Mouse (Mus musculus) C2C12 (cell line): ENCODE data around the gene Tpst2. TPM values are rescaled to one million over a fixed set of nuclear protein-coding genes. Genes with fewer than 3 reads are reported as not detected.

Source experiments
- H3K27me3 ChIP-seq: one replicate; pipeline ENCODE4 v1.6.1; 2011; ENCODE audit not compliant: control insufficient read depth, insufficient read depth, insufficient read length
- H3K36me3 ChIP-seq: one replicate; pipeline ENCODE4 v1.6.1; 2011; ENCODE audit not compliant: control insufficient read depth, insufficient read depth
- H3K4me3 ChIP-seq: one replicate; pipeline ENCODE4 v1.5.1; 2011; ENCODE audit warnings: mild to moderate bottlenecking, control low read depth; ENCODE audit not compliant: poor library complexity, insufficient read depth, severe bottlenecking
- H3K79me2 ChIP-seq: one replicate; pipeline ENCODE4 v1.6.1; 2011; ENCODE audit not compliant: control insufficient read depth, insufficient read depth
- H3K79me3 ChIP-seq: one replicate; pipeline ENCODE4 v1.6.1; 2011; ENCODE audit warnings: low read depth, control low read depth
- H3ac ChIP-seq: one replicate; pipeline ENCODE3; 2011; ENCODE audit warnings: low read depth; ENCODE audit not compliant: control insufficient read depth, insufficient read length
- CEBPB ChIP-seq: IDR thresholded peaks from one replicate; pipeline ENCODE4 v1.6.1; 2011; ENCODE audit warnings: low read depth, mild to moderate bottlenecking, control low read depth, moderate library complexity
- CTCF ChIP-seq: IDR thresholded peaks from one replicate; pipeline ENCODE4 v1.5.1; 2011; ENCODE audit not compliant: control insufficient read depth, insufficient read depth, insufficient read length
- FOSL1 ChIP-seq: IDR thresholded peaks from one replicate; pipeline ENCODE4 v1.8.0; 2011; ENCODE audit warnings: mild to moderate bottlenecking, low read length; ENCODE audit not compliant: poor library complexity, insufficient read depth, severe bottlenecking
- MAX ChIP-seq: IDR thresholded peaks from one replicate; pipeline ENCODE4 v1.6.1; 2011; ENCODE audit warnings: mild to moderate bottlenecking, control low read depth
- MYOD1 ChIP-seq: IDR thresholded peaks from one replicate; pipeline ENCODE4 v1.6.1; 2011; ENCODE audit warnings: low read depth; ENCODE audit not compliant: control insufficient read depth, insufficient read length
- MYOG ChIP-seq: IDR thresholded peaks from one replicate; pipeline ENCODE4 v1.6.1; 2011; ENCODE audit not compliant: control insufficient read depth, insufficient read length; ENCODE audit errors: extremely low read depth
- USF1 ChIP-seq: IDR thresholded peaks from one replicate; pipeline ENCODE4 v1.6.1; 2011; ENCODE audit warnings: low read depth, mild to moderate bottlenecking, control low read depth, moderate library complexity
- polyA plus RNA-seq: library from polyadenylated mRNA; unstranded; fragments of >200 nt; fragmentation: generic; extraction: Trizol; gene quantifications from one replicate; pipeline ENCODE4 v1.2.1, GENCODE M21; 2012; ENCODE audit warnings: missing spikeins

Tpst2 gene
- polyA plus RNA-seq, 1 experiment: 155 TPM

GRCm38 (mm10) chr5:112296404-112297181 is 20.1 kb downstream of the Tpst2 start:
- H3K4me3 ChIP-seq: no peak overlapping the region
- H3K36me3 ChIP-seq: peaks cover 37% of the 10 kb centered on the region
- H3K79me2 ChIP-seq: peaks cover 100% of the 10 kb centered on the region
- TF ChIP-seq CEBPB: no peak
- TF ChIP-seq MYOD1: no peak
- TF ChIP-seq FOSL1: no peak
- no peak for TF ChIP-seq MYOG
- no peak for TF ChIP-seq MAX
- no peak for TF ChIP-seq USF1
- no peak for TF ChIP-seq CTCF
- H3K27me3 ChIP-seq: no peaks in the 10 kb centered on the region
- peaks cover 91% of the 10 kb centered on the region for H3K79me3 ChIP-seq
- no peak overlapping the region for H3ac ChIP-seq

DNA sequence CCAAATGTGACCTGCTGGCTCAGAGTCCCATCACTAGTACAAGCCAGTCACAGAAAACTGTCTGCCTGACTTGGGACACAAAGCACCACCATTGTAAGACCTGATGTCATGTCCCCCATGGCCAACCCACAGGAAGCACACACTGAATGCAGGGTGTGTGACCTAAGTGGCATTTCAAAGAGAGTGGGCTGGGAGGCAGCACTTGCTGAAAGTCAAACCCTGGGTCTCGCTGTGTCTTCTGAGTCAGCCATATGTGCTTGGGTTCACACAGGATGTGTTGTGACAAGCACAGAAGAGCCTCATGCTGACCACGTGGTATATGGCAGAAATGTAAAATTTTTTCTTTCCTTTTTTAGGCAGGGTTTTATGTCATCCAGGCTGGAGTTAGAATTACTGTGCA is 20.8 kb downstream of the Tpst2 start:
- peaks cover 100% of the 10 kb centered on the region for H3K79me2 ChIP-seq
- no peak overlapping the region for H3ac ChIP-seq
- H3K79me3 ChIP-seq: peaks cover 90% of the 10 kb centered on the region
- no peak overlapping the region for H3K4me3 ChIP-seq
- no peaks in the 10 kb centered on the region for H3K27me3 ChIP-seq
- TF ChIP-seq CEBPB (no peak), USF1 (peak; percentile 48), MAX (no peak), FOSL1 (no peak), MYOD1 (no peak), MYOG (no peak), CTCF (no peak)
- peaks cover 32% of the 10 kb centered on the region for H3K36me3 ChIP-seq

DNA sequence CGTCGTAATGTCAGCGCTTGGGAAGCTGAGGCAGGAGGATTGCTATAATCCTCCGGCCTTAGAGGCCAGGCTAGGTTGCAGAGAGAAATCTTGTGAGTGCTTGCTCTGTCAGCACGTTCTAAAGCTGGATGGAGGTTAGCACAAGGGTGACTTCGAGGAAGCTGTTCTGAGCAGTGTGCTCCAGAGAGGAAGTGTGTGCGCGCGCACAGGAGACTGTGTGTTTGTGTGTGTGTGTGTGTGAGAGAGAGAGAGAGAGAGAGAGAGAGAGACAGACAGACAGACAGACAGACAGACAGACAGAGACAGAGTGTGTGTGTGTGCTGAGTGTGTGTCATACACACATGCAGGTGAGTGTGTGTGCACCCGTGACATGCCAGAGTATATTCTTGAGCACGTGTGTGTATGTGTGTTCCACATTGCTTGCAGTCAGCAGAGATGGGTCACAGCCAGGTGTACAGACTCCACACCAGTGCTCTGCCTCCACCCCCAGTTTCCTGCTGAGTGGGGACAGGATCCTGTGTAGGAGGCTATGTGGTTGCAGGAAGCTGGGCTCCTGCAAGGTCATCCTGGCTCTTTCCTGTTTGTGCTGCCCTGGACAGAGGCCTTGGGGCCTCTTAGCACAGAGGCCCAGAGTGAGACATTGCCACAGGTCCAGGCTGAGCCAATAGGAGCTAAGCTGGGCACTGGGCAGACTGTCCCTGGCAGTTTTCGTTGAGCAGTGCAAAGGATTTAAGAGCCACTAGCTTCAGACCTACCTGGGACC is 21.9 kb downstream of the Tpst2 start:
- Histone ChIP-seq H3K36me3 (peaks cover 42% of the 10 kb centered on the region), H3K79me2 (peaks cover 100% of the 10 kb centered on the region), H3ac (no peak overlapping the region), H3K4me3 (no peak overlapping the region), H3K79me3 (peaks cover 89% of the 10 kb centered on the region), H3K27me3 (no peaks in the 10 kb centered on the region)
- TF ChIP-seq MYOG: no peak

GRCm38 (mm10) chr5:112299399-112299798 is 22.9 kb downstream of the Tpst2 start:
- TF ChIP-seq USF1 (no peak), MAX (no peak), CEBPB (no peak), MYOG (no peak), MYOD1 (no peak), FOSL1 (no peak), CTCF (no peak)
- no peak overlapping the region for H3ac ChIP-seq
- H3K36me3 ChIP-seq: peaks cover 49% of the 10 kb centered on the region

DNA sequence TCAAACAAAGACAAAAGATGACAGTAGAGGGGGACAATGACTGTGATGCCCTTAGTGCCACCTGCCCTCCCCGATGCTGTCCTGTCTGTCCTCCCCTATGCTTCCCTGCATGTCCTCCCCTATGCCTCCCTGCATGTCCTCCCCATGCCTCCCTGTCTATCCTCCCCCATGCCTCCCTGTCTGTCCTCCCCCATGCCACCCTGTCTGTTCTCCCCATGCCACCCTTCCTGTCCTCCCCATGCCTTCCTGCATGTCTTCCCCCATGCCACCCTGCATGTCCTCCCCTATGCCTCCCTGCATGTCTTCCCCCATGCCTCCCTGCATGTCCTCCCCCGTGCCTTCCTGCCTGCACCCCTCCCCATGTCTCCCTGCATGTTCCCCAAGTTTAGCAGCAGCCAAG is 23.6 kb downstream of the Tpst2 start:
- Histone ChIP-seq H3K79me3 (peaks cover 85% of the 10 kb centered on the region), H3ac (no peak overlapping the region), H3K36me3 (peaks cover 56% of the 10 kb centered on the region), H3K4me3 (no peak overlapping the region), H3K27me3 (no peaks in the 10 kb centered on the region), H3K79me2 (peaks cover 99% of the 10 kb centered on the region)
- no peak for TF ChIP-seq FOSL1

More at GRCm38 (mm10) chr5:112299399-112299798, 22.9 kb downstream of the Tpst2 start:
- peaks cover 86% of the 10 kb centered on the region for H3K79me3 ChIP-seq
- H3K27me3 ChIP-seq: no peaks in the 10 kb centered on the region
- no peak overlapping the region for H3K4me3 ChIP-seq
- peaks cover 99% of the 10 kb centered on the region for H3K79me2 ChIP-seq

GRCm38 (mm10) chr5:112300721-112301308 is 24.3 kb downstream of the Tpst2 start:
- Histone ChIP-seq H3K4me3 (no peak overlapping the region), H3K79me3 (peaks cover 80% of the 10 kb centered on the region), H3ac (no peak overlapping the region), H3K79me2 (peaks cover 99% of the 10 kb centered on the region), H3K36me3 (peaks cover 62% of the 10 kb centered on the region), H3K27me3 (no peaks in the 10 kb centered on the region)
- no peak for TF ChIP-seq FOSL1
- TF ChIP-seq MYOG: no peak
- TF ChIP-seq USF1: no peak
- TF ChIP-seq MAX: no peak
- TF ChIP-seq MYOD1: no peak
- no peak for TF ChIP-seq CEBPB
- TF ChIP-seq CTCF: no peak
